Mouse (Mus musculus): Measurements from ENCODE around the gene Hprt. TPM values are rescaled to one million over a fixed set of nuclear protein-coding genes. Genes with fewer than 3 reads are reported as not detected.
A peak's percentile ranks its signal among the peaks of the same experiment; 100 is the strongest.

The Hprt gene
- polyA plus RNA-seq, 1 experiment from 2014 or later, result 253 TPM

- H3K36me3 ChIP-seq, result no peaks in the 10 kb centered on the region
- no peak for DNase-seq
- ATAC-seq (ENCODE audit: low read depth), result no peak
- peaks cover 20% of the 10 kb centered on the region for H3K4me1 ChIP-seq (replicated peaks)
- H3K4me2 ChIP-seq, result peak overlapping the region; percentile 84
- whole genome bisulfite sequencing (ENCODE audit: insufficient replicate concordance), result 7% methylated on average over 33 of the region's 33 CpGs
- H3K27ac ChIP-seq, result no peak overlapping the region
- H3K4me3 ChIP-seq (replicated peaks), result peak overlapping the region; percentile 29
- H3K9ac ChIP-seq, result peak overlapping the region; percentile 13; the same call in 1 of the 2 replicates
- peaks cover 39% of the 10 kb centered on the region for H3K27me3 ChIP-seq
- no peaks in the 10 kb centered on the region for H3K9me3 ChIP-seq (replicated peaks)
Measured at GRCm38 (mm10) chrX:53058459-53059280, 70.7 kb downstream of the Hprt start.

GRCm38 (mm10) chrX:53059426-53060007 is 71.6 kb downstream of the Hprt start:
- Histone ChIP-seq H3K9me3 (replicated peaks) (no peaks in the 10 kb centered on the region), H3K36me3 (no peaks in the 10 kb centered on the region), H3K9ac (no peak overlapping the region), H3K4me3 (replicated peaks) (no peak overlapping the region), H3K27me3 (peaks cover 39% of the 10 kb centered on the region), H3K27ac (no peak overlapping the region), H3K4me1 (replicated peaks) (peaks cover 20% of the 10 kb centered on the region), H3K4me2 (no peak overlapping the region)
- WGBS (ENCODE audit: insufficient replicate concordance), result 34% methylated on average over 11 of the region's 11 CpGs
- ATAC-seq (ENCODE audit: low read depth) (no peak), DNase-seq (no peak)

GRCm38 (mm10) chrX:53064406-53064805 is 76.5 kb downstream of the Hprt start:
- ATAC-seq (ENCODE audit: low read depth) (no peak), DNase-seq (no peak)
- WGBS (ENCODE audit: insufficient replicate concordance), result 59% methylated on average over 3 of the region's 3 CpGs

More at GRCm38 (mm10) chrX:53064406-53064805, 76.5 kb downstream of the Hprt start:
- Histone ChIP-seq H3K9ac (no peak overlapping the region), H3K4me2 (no peak overlapping the region), H3K4me1 (replicated peaks) (no peaks in the 10 kb centered on the region), H3K9me3 (replicated peaks) (no peaks in the 10 kb centered on the region), H3K4me3 (replicated peaks) (no peak overlapping the region), H3K27ac (no peak overlapping the region), H3K36me3 (no peaks in the 10 kb centered on the region), H3K27me3 (peaks cover 14% of the 10 kb centered on the region)

MicroRNA genes within 50 kb of the gene (microRNA counts, 519-probe panel; counts per million panel counts)
- microRNA mmu-miR-322, result 5,334 counts per million, percentile 59 among the panel's probes with 10 or more counts
- 1,765 counts per million, percentile 6 among the panel's probes with 10 or more counts for microRNA mmu-miR-351
- 114 counts per million for microRNA mmu-miR-450a-3p
- microRNA mmu-miR-450a-5p, result 5,969 counts per million, percentile 73 among the panel's probes with 10 or more counts
- 114 counts per million for microRNA mmu-miR-450b-3p
- 114 counts per million for microRNA mmu-miR-450b-5p
- microRNA mmu-miR-503, result 114 counts per million
- microRNA mmu-miR-542-3p, result 114 counts per million
- microRNA mmu-miR-542-5p, result 3,073 counts per million, percentile 16 among the panel's probes with 10 or more counts

Small RNA genes within 50 kb of the gene (microRNA-seq; reads per million reads assigned to microRNA genes)
- 35,451 reads per million, percentile 99 among the genes with 10 or more reads in this experiment for gene Mir322
- 4,652 reads per million, percentile 88 among the genes with 10 or more reads in this experiment for gene Mir351
- gene Mir450-1, result 24.7 reads per million, percentile 36 among the genes with 10 or more reads in this experiment
- 19.4 reads per million, percentile 33 among the genes with 10 or more reads in this experiment for gene Mir450-2
- 422 reads per million, percentile 66 among the genes with 10 or more reads in this experiment for gene Mir450b
- gene Mir503, result 883 reads per million, percentile 74 among the genes with 10 or more reads in this experiment
- 1,198 reads per million, percentile 77 among the genes with 10 or more reads in this experiment for gene Mir542

Other genes starting within 250 kb of the Hprt start
- gene Ccdc160, start 196.9 kb upstream of the Hprt start, polyA plus RNA-seq (2015; fragmentation: Nextera tagmentation; extraction: Ambion mirVana), result 0.13 and 0.21 TPM in 2 replicates
- 11.0 and 15.9 TPM in 2 replicates for gene Phf6, start 75.9 kb upstream of the Hprt start, polyA plus RNA-seq (2015; fragmentation: Nextera tagmentation; extraction: Ambion mirVana)